Mouse (Mus musculus) heart, postnatal 0 days (tissue): ENCODE data around the gene Fam189a1.

Source experiments
- CTCF ChIP-seq: IDR thresholded peaks from 2 replicates; pipeline ENCODE4 v1.5.1; 2016; ENCODE audit warnings: antibody characterized with exemption, control low read depth, low read depth
- EP300 ChIP-seq: IDR thresholded peaks from 2 replicates; pipeline ENCODE4 v1.6.1; 2016; ENCODE audit warnings: antibody characterized with exemption, low read depth

GRCm38 (mm10) chr7:64839281-64839680 is 317.1 kb downstream of the Fam189a1 start:
- TF ChIP-seq EP300: no peak
- TF ChIP-seq CTCF: no peak
